Mouse (Mus musculus) liver, embryonic 14.5 days (tissue): ENCODE results near the gene Bsn.

Experiments
- CTCF ChIP-seq: IDR thresholded peaks from 2 replicates; pipeline ENCODE4 v1.5.1; 2016; ENCODE audit warnings: antibody characterized with exemption, low read depth, control low read depth
- EP300 ChIP-seq: IDR thresholded peaks from 2 replicates; pipeline ENCODE4 v1.6.1; 2016; ENCODE audit warnings: antibody characterized with exemption, low read depth

GRCm38 (mm10) chr9:108185786-108186185 lies 4.4 kb downstream of the Bsn start:
- TF ChIP-seq CTCF (no peak), EP300 (no peak)
